ENCODE assay signal across 9 mouse cellular contexts in the genomic region with DNA sequence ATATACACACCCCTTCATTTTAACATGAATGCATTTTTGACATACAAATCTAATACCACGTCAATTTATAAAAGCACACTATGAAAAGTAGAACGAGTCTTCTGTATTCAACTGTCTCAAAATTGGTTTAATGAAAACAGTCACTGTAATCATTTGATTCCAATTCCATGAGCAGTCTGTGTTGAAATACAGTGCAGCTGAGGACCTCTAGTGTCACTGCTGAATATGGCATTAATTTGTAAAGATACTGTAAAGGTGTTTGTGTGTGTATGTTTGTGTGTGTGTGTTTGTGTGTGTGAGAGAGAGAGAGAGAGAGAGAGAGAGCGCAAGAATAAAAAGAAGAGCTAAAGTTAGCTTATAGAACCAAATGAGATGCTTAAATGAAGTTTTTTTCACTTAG. TPM values are rescaled to one million over a fixed set of nuclear protein-coding genes. Genes with fewer than 3 reads are reported as not detected.
DNase-seq lines count a peak whose midpoint lies in the region.
"Had no signal": no experiment of that assay in that cellular context is flagged by ENCODE, and none has a peak within 500 bp of the region (broad histone marks: within the 10 kb centered on the region; RNA-seq: fewer than 3 reads in every experiment).

No protein-coding gene starts in this region.

- peak; percentile 7 for DNase-seq in adrenal gland, postnatal 14 days
- no peak for DNase-seq in adrenal gland, adult 2 months
- DNase-seq in kidney, postnatal 36 days: peak; percentile 13 to 25
- DNase-seq in kidney, postnatal 10 days: no peak
- DNase-seq in MN1 (ENCODE audit: low spot score): peak; percentile 46
- peak; percentile 42 for DNase-seq in induced T-regulatory cell, adult 2 months (ENCODE audit: low read depth)
- no peak for DNase-seq in urinary bladder, adult 2 months (ENCODE audit: low spot score)
- no peak for DNase-seq in left cerebral cortex, adult 18-20 months (ENCODE audit: low spot score in 2 of 2)
- DNase-seq: heart, postnatal 36 days had no signal

RNA-seq across cellular contexts. Expression of a gene that starts 17.2 kb away (rescaled TPM):
- total RNA-seq in adrenal gland, postnatal 14 days (2021): 48.2 and 61.5 TPM in 2 replicates
- total RNA-seq in adrenal gland, adult 2 months (2021): 10 to 100 TPM; 36.6 to 56.2 TPM
- 1.9 and 2.0 TPM in 2 replicates for polyA plus RNA-seq in adrenal gland, adult 2 months (2012; rRNA removed)
- polyA plus RNA-seq in urinary bladder, adult 2 months (2012; rRNA removed): 71.3 and 81.6 TPM in 2 replicates
- total RNA-seq in left cerebral cortex, adult 18-20 months (2021): 10 to 100 TPM; 51.2 to 54.8 TPM

RNA-seq across cellular contexts. Expression of a gene that starts 17.4 kb away (rescaled TPM):
- total RNA-seq in adrenal gland, postnatal 14 days (2021): 19.0 and 21.7 TPM in 2 replicates
- total RNA-seq in adrenal gland, adult 2 months (2021): 10 to 100 TPM; 21.3 to 21.8 TPM
- polyA plus RNA-seq in adrenal gland, adult 2 months (2012; rRNA removed): 3.1 and 3.2 TPM in 2 replicates
- 3.7 and 5.9 TPM in 2 replicates for polyA plus RNA-seq in urinary bladder, adult 2 months (2012; rRNA removed)
- total RNA-seq in left cerebral cortex, adult 18-20 months (2021): 10 to 100 TPM; 32.6 to 34.1 TPM

Comparison
In these comparisons a context has a peak if more than half of its experiments do, and no peak if none do; other contexts are left out.
1. DNase-seq: peak in adrenal gland, postnatal 14 days (single experiment), kidney, postnatal 36 days (2 of 2), MN1 (single experiment) and induced T-regulatory cell, adult 2 months (single experiment); none in adrenal gland, adult 2 months (single experiment), kidney, postnatal 10 days (single experiment), urinary bladder, adult 2 months (single experiment) and left cerebral cortex, adult 18-20 months (0 of 2).